Comparison of ENCODE assay signal across 9 mouse cellular contexts in genomic region chr17:8461568-8461967, GRCm38 (mm10). TPM values are rescaled to one million over a fixed set of nuclear protein-coding genes. Genes with fewer than 3 reads are reported as not detected.
DNase-seq lines count a peak whose midpoint lies in the region; ATAC-seq and TF ChIP-seq lines count a peak whose summit lies in the region.
"Had no signal": no experiment of that assay in that cellular context is flagged by ENCODE, and none has a peak within 500 bp of the region (broad histone marks: within the 10 kb centered on the region; RNA-seq: fewer than 3 reads in every experiment).

No protein-coding gene starts in this region.

- H3K9me3 ChIP-seq in forebrain, postnatal 0 days (ENCODE audit: low read length) = no peaks in the 10 kb centered on the region
- no peaks in the 10 kb centered on the region for H3K9me3 ChIP-seq in forebrain, embryonic 15.5 days
- H3K9me3 ChIP-seq in midbrain, embryonic 10.5 days (replicated peaks) = no peaks in the 10 kb centered on the region
- H3K9me3 ChIP-seq in midbrain, embryonic 16.5 days (replicated peaks; ENCODE audit: control insufficient read depth, low read length, poor library complexity, severe bottlenecking) = no peaks in the 10 kb centered on the region

- no peak overlapping the region for H3K4me2 ChIP-seq in forebrain, postnatal 0 days (ENCODE audit: low read depth)
- H3K4me2 ChIP-seq in forebrain, embryonic 15.5 days (replicated peaks) = no peak overlapping the region
- H3K4me2 ChIP-seq in midbrain, embryonic 16.5 days (ENCODE audit: low read length) = no peak overlapping the region

- H3K9ac ChIP-seq in forebrain, postnatal 0 days = no peak overlapping the region
- H3K9ac ChIP-seq in forebrain, embryonic 15.5 days (replicated peaks) = no peak overlapping the region
- H3K9ac ChIP-seq in midbrain, embryonic 16.5 days (ENCODE audit: low read depth, low read length) = no peak overlapping the region

- no peak overlapping the region for H3K27ac ChIP-seq in forebrain, postnatal 0 days (ENCODE audit: low read depth, low read length)
- no peak overlapping the region for H3K27ac ChIP-seq in forebrain, embryonic 15.5 days (replicated peaks)
- no peak overlapping the region for H3K27ac ChIP-seq in midbrain, embryonic 10.5 days (replicated peaks)
- no peak overlapping the region for H3K27ac ChIP-seq in midbrain, embryonic 16.5 days (ENCODE audit: low read length)

- TF ChIP-seq CTCF in forebrain, postnatal 0 days (IDR thresholded peaks at IDR 0.05; ENCODE audit: low read depth) = peak; percentile 78

- no peak overlapping the region for H3K4me3 ChIP-seq in forebrain, postnatal 0 days (ENCODE audit: low read depth, low read length)
- H3K4me3 ChIP-seq in forebrain, embryonic 15.5 days = no peak overlapping the region
- no peak overlapping the region for H3K4me3 ChIP-seq in midbrain, embryonic 10.5 days
- no peak overlapping the region for H3K4me3 ChIP-seq in midbrain, embryonic 16.5 days (ENCODE audit: low read depth, low read length)

- WGBS in forebrain, postnatal 0 days = 8% methylated on average over 4 of the region's 4 CpGs
- 5% methylated on average over 4 of the region's 4 CpGs for WGBS in forebrain, embryonic 15.5 days
- WGBS in midbrain, embryonic 10.5 days = 8% methylated on average over 4 of the region's 4 CpGs
- 3% methylated on average over 4 of the region's 4 CpGs for WGBS in midbrain, embryonic 16.5 days

- no peaks in the 10 kb centered on the region for H3K27me3 ChIP-seq in forebrain, postnatal 0 days (ENCODE audit: insufficient read depth, low read length)
- no peaks in the 10 kb centered on the region for H3K27me3 ChIP-seq in forebrain, embryonic 15.5 days
- peaks cover 11% of the 10 kb centered on the region for H3K27me3 ChIP-seq in midbrain, embryonic 10.5 days (ENCODE audit: low read depth, poor library complexity, severe bottlenecking)
- H3K27me3 ChIP-seq in midbrain, embryonic 16.5 days (ENCODE audit: control insufficient read depth, insufficient read depth, low read depth, low read length) = no peaks in the 10 kb centered on the region

- DNase-seq in forebrain, postnatal 0 days = peak; percentile 52
- peak; percentile 54 for DNase-seq in midbrain, embryonic 10.5 days (ENCODE audit: low spot score)
- DNase-seq in adrenal gland, postnatal 14 days = peak; percentile 67
- DNase-seq in frontal cortex, postnatal 36 days (ENCODE audit: low spot score in 2 of 2) = peak; percentile 36 to 45
- peak; percentile 31 to 44 for DNase-seq in lung, postnatal 4 days

- no peak for ATAC-seq in forebrain, postnatal 0 days
- no peak for ATAC-seq in forebrain, embryonic 15.5 days (replicated peaks)
- no peak for ATAC-seq in midbrain, embryonic 16.5 days
- no peak for ATAC-seq in erythroid progenitor cell, adult 5-6 weeks (replicated peaks; ENCODE audit: low FRiP score, poor library complexity, severe bottlenecking)

- H3K36me3 ChIP-seq in forebrain, postnatal 0 days (ENCODE audit: insufficient read depth) = no peaks in the 10 kb centered on the region
- H3K36me3 ChIP-seq in forebrain, embryonic 15.5 days = no peaks in the 10 kb centered on the region
- no peaks in the 10 kb centered on the region for H3K36me3 ChIP-seq in midbrain, embryonic 10.5 days
- no peaks in the 10 kb centered on the region for H3K36me3 ChIP-seq in midbrain, embryonic 16.5 days (ENCODE audit: control insufficient read depth, insufficient read depth, low read length)

- no peaks in the 10 kb centered on the region; the same call in 1 of the 2 replicates for H3K4me1 ChIP-seq in forebrain, postnatal 0 days (ENCODE audit: insufficient read depth)
- H3K4me1 ChIP-seq in forebrain, embryonic 15.5 days = peaks cover 4% of the 10 kb centered on the region; the same call in 1 of the 2 replicates
- peaks cover 9% of the 10 kb centered on the region for H3K4me1 ChIP-seq in midbrain, embryonic 10.5 days
- peaks cover 14% of the 10 kb centered on the region for H3K4me1 ChIP-seq in midbrain, embryonic 16.5 days (ENCODE audit: control insufficient read depth, insufficient read depth, low read length)

RNA-seq across cellular contexts. Expression of gene T, which starts 27.3 kb away (rescaled TPM):
- 2.1 TPM in 1 of 2 replicates, not detected in the other for total RNA-seq in forebrain, postnatal 0 days (2014; rRNA removed)
- polyA plus RNA-seq in forebrain, postnatal 0 days (2015; fragmentation: Nextera tagmentation; extraction: Ambion mirVana) = 0.13 and 0.17 TPM in 2 replicates
- 0.46 and 0.54 TPM in 2 replicates for polyA plus RNA-seq in forebrain, embryonic 15.5 days (2015; fragmentation: Nextera tagmentation; extraction: Ambion mirVana)
- 0.58 and 1.0 TPM in 2 replicates for polyA plus RNA-seq in midbrain, embryonic 10.5 days (2016; fragmentation: Nextera tagmentation; extraction: Ambion mirVana)
- polyA plus RNA-seq in midbrain, embryonic 16.5 days (2015; fragmentation: Nextera tagmentation; extraction: Ambion mirVana) = 0.44 and 0.45 TPM in 2 replicates
- not detected in 2 replicates for total RNA-seq in adrenal gland, postnatal 14 days (2021)
- not detected in 2 replicates for total RNA-seq in erythroid progenitor cell, adult 5-6 weeks (2015; ENCODE audit: low replicate concordance)
- not detected in 2 replicates for total RNA-seq in erythroid progenitor cell, adult 5-6 weeks (2017; ENCODE audit: low replicate concordance)
- polyA plus RNA-seq: large intestine, adult 2 months had no signal
